Mouse (Mus musculus) urinary bladder, postnatal 25 days (tissue): ENCODE results near the gene Arsj.

Experiments used
- DNase-seq: peaks from one replicate; pipeline ENCODE4 v3.0.0; 2022; ENCODE audit warnings: low spot score

The Arsj gene

DNA sequence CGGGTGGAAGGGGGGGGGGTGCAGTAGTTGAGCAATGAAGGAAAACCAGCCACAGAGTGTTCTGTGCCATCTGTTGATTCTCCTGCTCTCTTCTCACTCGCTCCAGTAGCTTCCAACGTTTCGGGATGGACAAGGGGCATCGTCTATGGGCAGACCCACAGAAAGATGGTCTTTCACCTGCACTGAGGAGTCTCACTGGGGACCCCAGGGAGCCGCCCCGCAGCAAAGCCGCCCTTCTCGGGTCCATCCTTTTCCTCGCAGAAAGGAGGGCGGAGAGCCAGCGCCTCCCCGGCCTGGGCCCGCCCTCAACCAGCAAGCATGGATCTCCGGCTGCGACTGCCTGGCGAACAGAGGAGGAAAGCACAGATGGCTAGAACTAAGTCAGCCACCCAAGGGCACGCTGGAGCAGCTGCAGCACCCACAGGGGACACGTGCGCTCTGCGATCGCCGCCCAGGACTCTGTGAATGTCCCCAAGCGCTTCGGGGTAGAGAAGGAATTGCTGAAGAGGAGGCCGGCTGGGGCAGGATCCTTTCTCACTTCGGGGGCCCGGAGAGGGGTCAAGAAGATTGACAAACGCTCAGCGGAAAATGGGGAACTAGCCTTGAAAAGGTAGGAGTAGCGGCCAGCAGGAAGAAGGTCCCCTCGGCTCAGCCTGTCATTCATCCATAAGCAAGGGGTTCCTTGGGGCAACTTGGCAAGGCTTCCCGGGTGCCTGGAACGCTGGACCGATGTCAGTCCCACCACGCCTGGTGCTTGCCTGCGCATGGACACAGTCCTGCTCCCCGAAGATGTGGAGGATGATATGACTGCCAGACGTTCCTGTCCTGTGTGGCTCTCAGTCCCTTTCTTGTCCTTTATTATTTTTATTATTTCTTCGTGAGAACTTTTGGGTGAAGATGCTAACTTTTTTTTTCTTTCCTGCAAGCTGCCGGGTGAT is at the start of gene Arsj:
TSS of gene Arsj (plus strand) at position 117 of the 938 bp plus-strand sequence.
- peak; percentile 50 for DNase-seq

DNA sequence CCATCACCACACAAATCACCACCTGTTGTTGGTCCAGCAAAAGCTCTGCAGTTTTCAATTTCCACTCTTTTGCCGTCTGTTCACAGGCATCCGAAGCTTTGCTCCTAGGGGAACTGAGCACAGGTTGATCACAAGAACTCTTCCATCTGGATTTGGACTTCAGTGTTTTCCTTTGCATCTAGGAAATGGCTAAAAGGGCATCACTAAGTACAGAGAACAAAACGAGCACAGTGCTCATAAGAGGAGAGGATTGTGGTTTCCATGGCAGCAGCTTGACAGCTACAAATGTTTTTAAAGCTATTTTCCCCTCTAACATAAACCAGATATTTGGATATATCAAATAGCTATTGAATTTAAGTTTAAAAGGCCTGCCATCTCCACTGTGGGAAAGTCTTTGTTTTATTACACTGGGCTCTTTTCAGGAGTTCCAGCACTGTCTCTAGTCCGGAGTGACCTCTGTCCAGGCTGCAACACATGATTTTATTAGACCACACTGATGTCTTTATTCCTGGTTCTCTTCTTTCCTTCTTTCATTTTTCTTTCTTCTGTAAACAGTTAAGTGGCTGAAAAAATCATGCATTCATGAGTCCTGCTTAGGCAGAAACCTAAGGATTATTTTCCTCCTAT is 38.5 kb upstream of the Arsj start:
- no peak for DNase-seq

DNA sequence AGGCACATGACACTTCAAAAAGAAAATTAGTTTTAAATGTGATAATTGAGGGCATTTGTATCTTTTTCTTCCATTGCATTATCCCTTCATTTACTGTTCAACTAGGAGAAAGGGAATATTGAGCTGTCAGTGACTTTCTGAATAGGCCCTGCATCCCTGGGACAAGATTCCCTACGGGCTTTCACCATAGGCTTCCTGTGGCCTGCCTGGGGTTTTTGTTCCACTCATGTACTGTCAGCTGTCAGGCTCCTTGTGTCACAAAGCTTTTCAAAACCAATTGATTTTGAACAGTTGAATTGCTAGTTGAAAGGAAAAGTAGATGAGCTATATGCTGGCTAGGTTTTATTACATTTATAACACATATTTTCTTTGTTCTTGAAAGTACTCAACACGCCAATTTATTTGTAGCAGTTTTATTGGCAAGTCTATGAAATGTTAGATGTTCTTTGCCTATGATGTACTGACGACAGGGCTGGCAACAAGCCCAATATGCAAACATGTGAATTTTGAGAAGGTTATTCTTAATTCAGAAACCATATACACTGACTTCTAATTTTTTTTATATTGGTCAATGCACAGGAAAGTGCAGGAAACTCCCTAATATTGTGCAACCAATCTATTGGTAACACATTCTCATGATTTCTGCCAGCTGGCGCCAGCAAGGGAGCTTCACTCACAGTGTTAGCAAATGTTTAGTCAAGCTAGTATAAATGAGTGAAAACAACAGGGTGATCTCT is 37.4 kb upstream of the Arsj start:
- DNase-seq = no peak

DNA sequence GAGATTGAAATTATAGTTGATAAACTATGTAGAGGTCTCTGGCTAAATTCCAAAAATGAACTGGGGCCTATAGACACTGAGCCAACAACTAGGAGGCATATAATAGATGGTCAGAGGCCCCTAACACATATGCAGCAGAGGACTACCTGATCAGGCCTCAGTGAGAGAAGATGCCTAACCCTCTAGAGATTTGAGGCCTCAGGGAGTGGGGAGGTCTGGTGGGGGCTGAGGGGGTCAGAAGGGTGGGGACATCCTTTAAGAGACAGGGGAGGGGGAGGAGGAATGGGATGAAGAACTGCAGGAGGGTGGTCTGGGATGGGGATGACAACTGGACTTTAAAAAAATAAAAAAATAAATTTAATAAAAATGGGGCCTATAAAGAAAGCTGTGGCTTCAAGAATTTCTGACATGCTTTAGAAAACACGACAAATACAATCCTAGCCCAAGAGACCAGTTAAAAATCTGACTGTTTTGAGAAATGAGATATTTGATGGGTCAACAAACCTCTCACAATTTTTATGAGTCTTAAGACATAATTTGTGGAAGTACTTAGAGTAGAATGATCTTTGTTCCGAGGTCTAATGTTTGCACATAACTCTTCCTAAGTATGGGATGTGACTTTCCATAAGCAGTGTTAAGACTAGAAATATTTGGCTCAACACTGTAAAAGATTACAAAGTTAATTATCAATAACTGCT is 36.7 kb upstream of the Arsj start:
- DNase-seq = no peak

DNA sequence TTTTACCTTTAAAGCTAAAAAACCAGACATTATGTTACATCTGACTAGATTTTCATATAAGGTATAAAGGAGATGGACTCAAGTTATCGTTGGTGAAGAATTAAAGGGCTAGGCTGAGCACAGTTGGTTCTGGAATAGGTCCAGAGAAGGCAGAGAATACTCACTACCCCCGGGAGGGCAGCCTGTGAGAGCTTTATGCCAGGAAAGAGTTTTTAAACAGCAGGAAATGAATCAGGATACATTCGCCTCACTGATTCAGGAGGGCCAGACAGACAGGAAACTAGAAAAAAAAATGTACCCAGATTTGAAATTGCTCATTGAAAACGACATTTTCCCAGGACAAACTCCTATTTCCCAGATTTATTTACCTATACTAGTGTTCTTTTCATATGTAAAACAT is 28.2 kb upstream of the Arsj start:
- DNase-seq = no peak

DNA sequence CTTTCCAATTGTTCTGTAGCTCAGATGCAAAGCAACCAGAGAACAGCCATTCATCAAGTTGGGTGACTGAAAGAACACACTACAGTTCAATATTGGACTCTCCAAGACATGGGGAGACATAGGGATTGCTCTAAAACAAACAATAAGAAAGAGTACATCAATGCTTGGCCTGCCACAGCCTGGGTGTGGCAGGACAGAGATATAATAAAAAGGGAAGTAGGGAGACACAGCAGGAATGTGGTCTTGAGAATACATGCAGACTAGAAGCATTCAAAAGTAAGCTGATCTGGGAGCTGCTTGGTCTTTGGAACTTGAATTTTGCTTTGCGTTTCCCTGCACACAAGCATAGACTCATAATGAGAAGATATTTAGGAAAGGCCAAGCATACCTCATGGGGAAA is 18.7 kb upstream of the Arsj start:
- no peak for DNase-seq

DNA sequence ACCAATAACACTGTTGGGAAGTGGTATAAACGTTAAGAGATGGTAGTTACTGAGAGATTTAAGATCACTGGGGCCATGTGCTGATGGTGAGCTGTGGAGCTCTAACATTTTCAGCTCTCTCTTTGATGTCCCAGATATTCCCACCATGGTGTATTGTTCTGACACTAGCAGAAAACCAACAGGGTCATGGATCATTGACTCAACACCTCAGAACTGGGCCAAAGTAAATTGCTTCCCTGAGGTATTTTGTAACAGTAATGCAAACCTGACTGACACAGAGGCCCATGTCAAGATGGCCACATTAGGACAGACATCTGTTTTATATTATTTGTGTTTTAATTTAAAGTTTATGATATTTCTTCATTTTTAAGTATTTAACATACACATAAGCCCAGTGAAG is 3.7 kb upstream of the Arsj start:
- DNase-seq = no peak

DNA sequence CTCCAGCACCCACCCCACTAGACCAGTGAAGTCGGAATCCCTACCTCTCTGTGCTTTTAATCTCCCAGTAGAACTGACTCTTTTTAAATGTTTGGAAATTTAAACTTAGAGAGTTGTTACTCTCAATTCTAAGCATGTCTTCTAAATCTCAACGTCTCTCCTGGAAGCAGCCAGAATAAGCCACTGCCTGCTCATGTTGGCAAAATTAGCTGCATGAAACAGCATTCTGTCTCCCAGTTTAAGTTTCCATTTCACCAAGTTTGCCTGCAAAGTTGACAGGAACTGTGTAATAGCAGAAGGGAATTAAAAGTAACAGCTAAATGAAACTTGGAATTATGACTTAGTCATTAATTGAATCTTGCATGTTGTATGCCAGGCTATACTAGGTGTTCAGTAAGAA is 1.1 kb upstream of the Arsj start:
- no peak for DNase-seq

DNA sequence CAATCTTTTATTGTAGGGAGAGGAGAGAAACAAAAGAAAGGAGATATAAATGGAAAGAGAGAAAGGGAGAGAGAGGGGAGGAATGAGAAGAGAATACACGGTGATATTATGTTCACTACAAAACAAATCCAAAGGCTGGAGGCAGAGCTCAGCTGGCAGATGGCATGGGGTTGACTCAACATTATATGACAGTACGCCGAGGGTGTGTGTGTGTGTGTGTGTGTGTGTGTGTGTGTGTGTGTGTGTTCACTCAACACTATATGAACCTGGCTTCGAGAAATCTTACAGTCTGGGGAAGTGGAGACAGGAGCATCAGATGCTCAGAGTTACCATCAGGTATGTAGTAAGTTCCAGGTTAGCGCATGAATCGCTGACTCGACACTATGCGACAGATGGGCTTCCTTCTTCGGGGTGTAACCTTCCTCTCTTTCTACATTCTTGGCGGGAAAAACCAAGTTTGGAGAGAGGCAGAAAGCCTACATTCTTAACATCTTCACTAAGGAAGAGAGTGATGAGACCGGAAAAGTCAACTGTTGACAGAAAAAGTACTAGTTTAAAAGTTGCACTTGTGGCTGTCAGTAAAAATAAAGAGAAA is 456 bp upstream of the Arsj start:
- no peak for DNase-seq

DNA sequence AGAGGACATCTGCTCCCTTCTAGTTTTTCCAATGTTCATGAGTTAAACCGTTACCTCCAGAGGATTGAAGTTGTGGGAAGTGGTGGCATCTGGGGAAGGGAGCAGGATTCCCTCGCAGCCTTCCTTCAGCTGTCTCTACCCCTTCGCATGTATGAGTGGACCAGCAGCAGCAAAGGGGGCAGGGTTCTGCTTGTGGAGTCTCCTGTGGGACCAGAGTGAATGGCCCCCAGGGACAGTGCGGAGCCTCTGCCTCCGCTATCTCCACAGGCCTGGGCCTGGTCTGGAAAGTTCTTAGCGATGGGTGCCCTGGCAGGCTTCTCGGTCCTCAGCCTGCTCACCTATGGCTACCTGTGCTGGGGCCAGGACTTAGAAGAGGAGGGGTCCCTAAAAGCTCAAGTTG is 1.1 kb downstream of the Arsj start:
- no peak for DNase-seq

DNA sequence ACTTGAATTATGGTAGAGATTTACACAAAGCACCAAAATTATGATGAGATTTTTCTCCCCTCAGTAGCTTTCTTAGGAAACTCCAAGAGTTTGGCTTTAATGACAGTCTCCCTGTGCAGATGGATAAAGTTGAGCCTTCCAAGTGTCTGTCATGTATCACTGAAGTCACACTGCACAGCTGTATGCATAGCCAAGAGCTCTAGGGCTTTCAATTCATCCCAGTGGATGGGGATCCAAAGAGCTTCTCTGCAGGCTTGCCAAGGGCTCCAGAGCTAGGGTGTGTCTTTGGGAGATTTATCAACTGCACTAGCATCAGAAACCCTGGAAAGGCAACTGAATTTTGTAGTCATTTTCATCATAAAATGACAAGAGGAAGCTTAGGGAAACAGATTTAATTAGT is 7.1 kb downstream of the Arsj start:
- no peak for DNase-seq

DNA sequence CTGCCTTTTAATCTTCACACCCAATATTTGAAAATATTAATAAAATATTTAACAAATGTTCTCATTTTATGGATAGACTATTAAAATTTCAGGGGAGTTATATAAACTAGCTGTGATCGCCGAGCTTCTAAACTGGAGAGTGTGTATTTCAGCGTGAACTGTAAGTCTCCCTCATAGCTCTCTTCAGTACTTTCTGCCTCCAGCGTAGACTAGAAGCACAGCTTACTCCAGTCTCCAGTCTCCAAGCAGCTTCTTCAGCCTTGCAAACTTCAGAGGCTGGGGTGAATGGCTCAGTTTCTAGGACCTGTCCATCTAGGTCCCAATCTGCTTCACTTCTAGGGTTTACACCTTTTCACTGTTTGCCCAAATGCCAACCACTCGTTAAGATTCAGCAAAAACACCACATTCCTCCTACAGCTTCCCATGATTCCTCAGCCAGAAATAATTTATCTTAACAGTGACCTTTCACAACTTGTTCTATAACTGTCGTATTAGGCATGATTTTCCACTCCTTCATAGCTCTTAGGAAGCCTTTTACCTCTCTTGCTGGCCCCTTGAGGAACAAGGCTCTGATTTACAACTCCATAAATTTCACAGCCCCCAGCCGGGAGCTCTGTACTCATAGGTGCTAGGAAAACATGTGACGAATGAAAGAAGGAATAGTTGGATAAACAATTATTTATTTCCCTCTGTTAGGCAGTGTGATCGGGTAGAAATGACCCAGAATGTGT is 9.5 kb downstream of the Arsj start:
- DNase-seq = no peak

DNA sequence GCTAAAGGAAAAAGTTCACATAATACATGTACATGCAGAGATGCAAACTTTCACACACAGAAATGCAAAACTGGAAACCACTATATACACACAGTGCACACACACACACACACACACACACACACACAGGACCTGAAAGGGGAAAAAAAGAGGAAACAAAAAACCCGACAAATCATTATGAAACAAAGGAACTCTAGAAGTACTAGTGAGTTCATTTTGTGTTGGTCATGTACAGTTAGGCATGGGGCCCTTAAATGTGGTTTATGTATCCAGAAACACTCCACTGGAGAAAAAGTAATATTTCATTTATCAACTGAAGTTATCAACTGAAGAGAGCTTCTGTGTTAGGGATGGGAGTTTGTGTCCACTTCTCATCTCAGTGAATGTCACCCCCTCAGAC is 10.2 kb downstream of the Arsj start:
- no peak for DNase-seq

DNA sequence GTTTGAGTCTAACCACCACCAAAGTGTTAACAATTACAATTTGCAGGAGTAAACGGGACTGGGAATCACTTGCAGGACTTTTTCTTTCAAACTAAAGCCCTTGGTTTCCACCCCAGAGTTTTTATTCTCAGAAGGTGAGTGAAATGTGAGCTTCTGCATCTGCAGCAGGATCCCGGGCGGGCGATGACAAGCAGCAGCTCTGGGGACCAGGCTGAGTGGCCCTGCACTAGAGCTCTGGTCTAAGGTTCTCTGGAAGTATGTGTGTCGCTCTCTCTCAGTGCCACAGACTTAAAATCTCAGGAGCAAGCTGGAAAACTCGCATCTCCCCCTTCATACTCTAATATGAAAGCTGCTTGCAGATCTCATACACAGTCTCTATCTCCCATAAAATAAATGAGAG is 15.8 kb downstream of the Arsj start:
- no peak for DNase-seq

DNA sequence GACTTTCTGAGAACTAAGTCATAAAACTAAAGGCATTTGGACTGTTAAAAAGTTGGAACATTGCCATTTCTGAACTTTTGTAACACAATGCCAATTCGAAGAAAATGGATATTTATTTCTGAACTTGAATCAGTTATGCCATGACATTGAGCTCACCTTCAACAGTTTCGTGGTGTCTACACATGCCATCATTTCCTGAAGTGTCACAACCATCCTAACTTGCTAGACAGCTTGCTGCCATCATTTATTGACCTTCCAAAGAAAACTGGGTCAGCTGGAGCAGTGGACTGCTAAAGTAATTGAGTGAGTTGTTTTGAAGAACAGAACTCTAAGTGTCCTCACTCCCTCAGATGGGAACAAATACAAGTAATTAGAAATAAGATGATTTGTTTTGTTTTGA is 16.2 kb downstream of the Arsj start:
- DNase-seq = no peak

DNA sequence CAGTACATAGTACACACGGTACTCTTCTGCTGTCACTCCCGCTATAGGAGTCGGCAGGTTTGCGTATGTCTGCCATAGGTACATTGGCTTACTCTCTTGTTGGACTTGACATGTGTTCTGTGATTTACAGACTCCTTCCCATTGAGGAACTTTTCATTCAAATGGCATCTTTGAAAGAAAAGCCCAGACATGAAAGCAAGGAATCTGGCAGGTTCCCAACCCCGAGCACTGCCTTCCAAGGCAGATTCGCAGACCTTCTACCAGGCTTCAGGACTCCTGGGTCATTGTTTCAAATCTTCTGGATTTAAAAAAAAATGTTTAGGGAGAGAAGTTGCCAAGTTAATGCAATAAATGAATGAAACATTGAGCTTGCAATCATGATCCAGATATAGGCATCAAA is 19.8 kb downstream of the Arsj start:
- no peak for DNase-seq

DNA sequence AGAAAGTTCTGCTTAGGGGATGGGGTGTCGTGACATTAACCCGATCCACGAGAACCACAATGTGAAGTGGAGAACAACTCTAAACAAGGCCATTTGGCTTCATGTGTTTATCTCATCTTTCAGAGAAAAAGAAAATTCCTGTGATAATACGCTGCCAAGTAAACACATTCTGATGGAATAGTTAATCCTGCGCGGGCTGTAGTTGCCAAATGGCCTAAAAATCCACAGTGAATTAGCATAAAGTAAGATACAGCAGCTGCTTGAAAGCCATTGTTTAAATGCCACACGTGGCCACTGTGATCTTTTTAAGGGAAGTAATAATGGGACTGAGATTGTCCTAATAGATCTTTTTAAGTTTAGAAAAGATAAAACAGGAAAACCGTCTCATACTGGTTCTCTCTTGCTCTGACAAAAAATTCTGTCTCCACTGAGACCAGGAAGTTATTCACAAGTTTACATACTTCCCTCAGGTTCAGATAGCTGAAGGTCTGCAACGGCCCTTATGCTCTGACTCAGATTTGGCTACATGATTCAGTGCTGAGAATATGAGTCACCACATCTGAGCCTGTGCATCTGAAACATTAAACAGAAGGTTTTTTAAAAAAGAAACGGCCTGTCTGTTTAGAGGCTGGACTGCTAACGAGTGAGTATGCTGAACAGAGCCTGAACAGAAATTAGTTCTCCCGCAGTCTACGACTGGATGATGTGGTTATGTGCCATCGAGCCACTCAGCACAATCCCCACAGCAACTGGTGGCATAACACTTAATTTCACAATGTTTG is 21.4 kb downstream of the Arsj start:
- DNase-seq = no peak

DNA sequence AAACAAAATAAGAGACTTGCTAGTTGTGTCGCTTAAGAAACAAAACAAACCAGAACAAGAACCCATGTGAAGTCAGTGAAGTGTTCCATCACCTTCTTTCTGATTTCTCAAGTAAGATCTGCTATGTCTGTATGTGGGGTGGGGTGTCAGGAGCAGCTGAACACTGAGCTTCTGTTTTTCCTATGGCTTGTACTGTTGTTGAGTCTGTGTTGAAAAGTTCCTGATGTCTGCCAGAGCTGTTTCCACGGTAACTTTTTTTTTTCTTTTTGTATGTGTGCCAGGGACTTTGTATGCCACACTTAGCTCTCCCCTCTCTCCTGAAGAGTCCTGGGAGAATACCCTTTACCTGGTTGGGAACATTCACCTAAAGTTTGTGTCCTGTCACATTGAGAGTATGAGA is 34.0 kb downstream of the Arsj start:
- DNase-seq = no peak

DNA sequence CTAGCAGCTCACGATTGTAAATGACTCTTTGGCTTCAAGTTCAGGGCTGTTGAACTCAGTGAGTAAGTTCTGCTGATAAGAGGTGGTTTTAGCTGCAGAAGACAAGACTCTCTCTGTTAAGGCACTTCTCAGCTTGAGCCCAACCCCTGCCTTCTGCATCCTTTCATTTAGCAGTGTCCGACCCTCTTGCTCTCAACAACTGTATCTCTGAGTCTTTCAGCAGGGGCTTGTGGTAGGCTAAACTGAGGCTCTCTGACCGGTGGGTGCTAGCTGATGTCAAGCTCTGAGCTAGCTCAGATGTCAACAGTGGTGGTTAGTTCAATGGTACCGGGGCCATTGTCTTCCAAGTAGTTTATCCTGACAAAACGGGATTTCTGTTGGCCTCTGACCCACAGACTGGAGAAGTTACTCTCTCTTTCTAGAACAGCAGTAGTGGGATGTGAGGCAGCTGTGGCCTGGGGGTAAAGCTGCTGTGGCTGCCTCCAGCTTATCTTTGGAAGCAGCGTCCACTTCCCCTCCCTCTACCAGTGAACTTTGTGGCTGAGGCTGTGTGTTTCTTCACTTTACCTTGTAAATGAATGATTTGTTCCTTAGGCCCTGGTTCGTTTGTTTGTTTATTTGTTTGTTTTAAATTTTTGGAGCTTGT is 34.6 kb downstream of the Arsj start:
- DNase-seq = no peak

DNA sequence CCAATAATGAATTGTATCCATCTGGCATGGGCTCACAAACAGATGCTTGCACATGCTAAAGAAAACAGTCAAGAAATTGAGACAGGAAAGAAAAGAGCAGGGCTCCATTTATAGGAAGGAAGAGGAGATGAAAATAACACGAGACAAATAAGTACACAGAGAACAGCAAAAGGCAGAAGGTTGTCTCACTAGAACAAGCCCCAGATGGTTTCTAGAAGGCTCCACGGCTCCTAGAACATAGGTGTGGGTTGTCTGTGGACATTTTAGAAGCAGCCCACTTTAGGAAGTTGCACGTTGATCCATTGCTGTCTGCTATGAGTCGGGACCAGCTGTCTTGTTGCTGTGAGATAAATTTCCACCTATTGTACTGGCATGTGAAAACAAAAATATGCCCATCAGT is 37.2 kb downstream of the Arsj start:
- no peak for DNase-seq
